Mouse (Mus musculus): ENCODE measurements at regions not wholly inside any gene's neighbourhood (a gene's known extent, or its start where the extent isn't known, plus 50 kb on each side); places are given as distances from the start of the nearest gene placed in this dataset.
A peak's percentile ranks its signal among the peaks of the same experiment; 100 is the strongest.

DNA sequence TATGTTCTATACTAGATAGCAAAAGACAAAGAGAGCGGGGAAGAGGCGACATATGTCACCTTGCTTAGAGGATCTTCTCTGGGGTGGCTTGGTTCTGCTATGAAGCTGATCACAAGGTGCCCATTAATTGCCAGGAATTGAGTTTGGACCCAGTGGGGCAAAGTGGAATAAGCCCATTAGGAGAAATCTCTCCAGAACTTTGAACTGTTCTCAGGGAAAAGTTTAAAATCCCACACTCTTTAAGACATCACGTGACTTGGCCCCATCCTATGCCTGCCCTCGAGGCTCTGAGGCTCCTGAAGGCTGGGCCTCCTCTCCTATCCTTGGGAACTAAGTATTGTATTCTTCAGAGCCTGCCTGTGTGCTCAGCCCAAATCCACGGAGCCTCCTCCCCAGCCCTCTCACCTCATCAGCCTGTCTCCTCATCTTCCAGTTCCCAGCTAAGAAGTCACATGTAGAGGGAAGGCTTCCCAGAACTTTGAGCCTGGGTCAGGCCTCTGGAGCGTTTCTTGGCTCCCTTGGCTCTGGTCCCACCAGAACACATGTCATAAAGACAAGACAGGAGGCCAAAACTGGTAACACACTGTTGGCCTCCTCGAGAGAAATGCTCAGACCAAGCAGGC, 151.5 kb upstream of the Habp2 start:
- no peak overlapping the region for H3K4me2 ChIP-seq (replicated peaks)
- no peak overlapping the region for H3K9ac ChIP-seq
- no peaks in the 10 kb centered on the region for H3K36me3 ChIP-seq (replicated peaks; ENCODE audit: control insufficient read depth, insufficient read depth)
- peaks cover 7% of the 10 kb centered on the region for H3K4me1 ChIP-seq (replicated peaks; ENCODE audit: control insufficient read depth, insufficient read depth, low read length)
- H3K27ac ChIP-seq: no peak overlapping the region
- DNase-seq (ENCODE audit: low spot score) (no peak), ATAC-seq (ENCODE audit: low FRiP score) (no peak)
- H3K9me3 ChIP-seq (ENCODE audit: control insufficient read depth, low read length): no peaks in the 10 kb centered on the region
- no peak overlapping the region for H3K4me3 ChIP-seq (replicated peaks; ENCODE audit: low read length)
- WGBS: 82% methylated on average over 7 of the region's 7 CpGs
- peaks cover 25% of the 10 kb centered on the region for H3K27me3 ChIP-seq (ENCODE audit: control insufficient read depth, insufficient read depth, low read length)

DNA sequence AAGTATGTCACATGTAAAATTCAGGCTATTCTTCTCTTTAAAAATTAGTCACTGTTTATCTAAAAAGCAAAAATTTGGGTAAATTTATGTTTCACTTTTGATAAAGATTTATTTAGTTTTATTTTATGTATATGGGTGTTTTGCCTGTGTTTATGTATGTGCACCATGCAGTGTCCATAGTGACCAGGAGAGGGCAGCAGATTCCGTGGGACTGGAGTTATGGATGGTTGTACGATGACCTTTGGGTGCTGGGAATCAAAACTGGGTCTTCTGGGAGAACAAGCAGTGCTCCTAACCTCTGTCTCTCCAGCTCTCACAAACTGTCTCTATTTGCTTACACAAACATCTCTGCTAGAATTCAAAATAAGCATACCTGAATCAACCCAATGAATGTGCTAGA, 146.4 kb upstream of the Habp2 start:
- H3K9me3 ChIP-seq (ENCODE audit: control insufficient read depth, low read length): peaks cover 12% of the 10 kb centered on the region
- ATAC-seq (ENCODE audit: low FRiP score): no peak

GRCm38 (mm10) chr19:56144221-56144620, 142.7 kb upstream of the Habp2 start:
- Histone ChIP-seq H3K9ac (no peak overlapping the region), H3K4me1 (replicated peaks; ENCODE audit: control insufficient read depth, insufficient read depth, low read length) (no peaks in the 10 kb centered on the region), H3K27me3 (ENCODE audit: control insufficient read depth, insufficient read depth, low read length) (no peaks in the 10 kb centered on the region), H3K4me3 (replicated peaks; ENCODE audit: low read length) (no peak overlapping the region), H3K9me3 (ENCODE audit: control insufficient read depth, low read length) (peaks cover 12% of the 10 kb centered on the region), H3K4me2 (replicated peaks) (no peak overlapping the region), H3K36me3 (replicated peaks; ENCODE audit: control insufficient read depth, insufficient read depth) (no peaks in the 10 kb centered on the region), H3K27ac (no peak overlapping the region)
- DNase-seq (ENCODE audit: low spot score): no peak
- ATAC-seq (ENCODE audit: low FRiP score): no peak
- WGBS: 85% methylated on average over 5 of the region's 5 CpGs

More for the DNA sequence above, 146.4 kb upstream of the Habp2 start:
- no peak for DNase-seq (ENCODE audit: low spot score)
- Histone ChIP-seq H3K4me2 (replicated peaks) (no peak overlapping the region), H3K36me3 (replicated peaks; ENCODE audit: control insufficient read depth, insufficient read depth) (no peaks in the 10 kb centered on the region), H3K27me3 (ENCODE audit: control insufficient read depth, insufficient read depth, low read length) (peaks cover 6% of the 10 kb centered on the region; the same call in 1 of the 2 replicates), H3K4me3 (replicated peaks; ENCODE audit: low read length) (no peak overlapping the region), H3K27ac (no peak overlapping the region), H3K9ac (no peak overlapping the region), H3K4me1 (replicated peaks; ENCODE audit: control insufficient read depth, insufficient read depth, low read length) (no peaks in the 10 kb centered on the region)
- 81% methylated on average over 2 of the region's 2 CpGs for WGBS

GRCm38 (mm10) chr19:56157120-56157519, 129.8 kb upstream of the Habp2 start:
- ATAC-seq (ENCODE audit: low FRiP score) (no peak), DNase-seq (ENCODE audit: low spot score) (no peak)
- Histone ChIP-seq H3K27ac (no peak overlapping the region), H3K36me3 (replicated peaks; ENCODE audit: control insufficient read depth, insufficient read depth) (no peaks in the 10 kb centered on the region), H3K4me1 (replicated peaks; ENCODE audit: control insufficient read depth, insufficient read depth, low read length) (no peaks in the 10 kb centered on the region), H3K9me3 (ENCODE audit: control insufficient read depth, low read length) (no peaks in the 10 kb centered on the region), H3K9ac (no peak overlapping the region), H3K4me2 (replicated peaks) (no peak overlapping the region), H3K27me3 (ENCODE audit: control insufficient read depth, insufficient read depth, low read length) (no peaks in the 10 kb centered on the region), H3K4me3 (replicated peaks; ENCODE audit: low read length) (no peak overlapping the region)
- WGBS: 62% methylated on average over 6 of the region's 6 CpGs

DNA sequence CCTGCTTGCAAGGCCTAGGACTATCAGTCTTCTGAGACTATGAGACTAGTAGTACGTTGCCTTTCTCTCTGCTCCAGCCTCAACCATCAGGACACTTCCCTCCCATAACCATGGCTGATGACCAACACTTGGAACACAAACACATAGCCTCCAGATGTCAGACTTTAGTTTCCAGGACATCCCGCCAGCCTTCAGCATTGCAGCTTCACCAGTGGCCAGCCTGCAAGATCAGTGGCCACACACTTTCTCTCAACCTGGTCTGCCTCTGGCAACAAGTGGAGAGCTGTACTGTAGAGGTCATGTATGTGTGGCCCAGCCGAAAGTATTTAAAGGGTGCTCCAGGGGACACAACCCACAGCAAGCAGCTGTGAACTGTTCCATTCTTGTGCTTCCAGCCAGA, 124.8 kb upstream of the Habp2 start:
- Histone ChIP-seq H3K27me3 (ENCODE audit: control insufficient read depth, insufficient read depth, low read length) (no peaks in the 10 kb centered on the region), H3K4me3 (replicated peaks; ENCODE audit: low read length) (no peak overlapping the region), H3K36me3 (replicated peaks; ENCODE audit: control insufficient read depth, insufficient read depth) (no peaks in the 10 kb centered on the region), H3K4me1 (replicated peaks; ENCODE audit: control insufficient read depth, insufficient read depth, low read length) (no peaks in the 10 kb centered on the region), H3K9me3 (ENCODE audit: control insufficient read depth, low read length) (no peaks in the 10 kb centered on the region), H3K4me2 (replicated peaks) (no peak overlapping the region), H3K27ac (no peak overlapping the region), H3K9ac (no peak overlapping the region)
- WGBS: 85% methylated on average over 3 of the region's 3 CpGs
- ATAC-seq (ENCODE audit: low FRiP score): no peak
- no peak for DNase-seq (ENCODE audit: low spot score)

DNA sequence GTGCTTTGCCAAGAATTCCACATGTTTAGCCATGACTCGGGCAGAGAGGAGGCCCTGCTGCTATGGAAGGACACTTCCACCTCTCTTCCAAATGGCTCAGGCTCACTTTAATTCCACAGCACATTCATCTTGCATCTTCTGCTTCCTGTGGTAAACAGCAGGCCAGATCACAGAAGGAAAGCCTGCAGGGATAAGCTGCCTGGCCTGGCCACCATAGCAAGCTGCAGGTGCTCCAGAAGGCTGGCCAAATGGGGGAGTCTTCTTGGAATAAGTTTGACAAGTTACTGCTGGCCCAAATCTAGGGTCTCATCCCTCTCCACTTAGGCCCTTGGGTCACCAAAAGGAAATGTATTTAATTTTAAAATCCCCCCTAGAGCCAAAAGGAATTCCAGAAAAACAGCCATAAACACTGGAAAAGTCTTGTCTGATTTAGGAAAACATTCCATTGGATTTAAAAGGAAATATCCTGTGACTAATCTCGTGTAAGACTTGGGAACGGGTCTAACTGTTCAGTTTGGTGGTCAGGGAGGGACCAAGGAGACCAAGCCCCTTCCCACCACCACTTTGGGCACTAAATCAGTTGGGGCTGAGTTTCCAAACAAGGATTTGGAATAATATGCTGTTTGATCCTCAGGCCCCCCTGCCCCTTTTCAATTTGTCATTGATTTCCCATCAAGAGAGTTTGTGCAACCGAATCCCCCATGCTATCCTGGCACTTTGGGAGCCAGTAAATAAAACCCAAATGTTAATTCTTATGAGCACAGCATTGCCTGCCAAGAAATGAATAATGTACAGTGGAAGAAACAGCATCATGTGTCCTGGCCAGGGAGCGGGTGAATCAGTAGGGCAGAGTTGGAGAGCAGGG, 117.6 kb upstream of the Habp2 start:
- DNase-seq (ENCODE audit: low spot score) (no peak), ATAC-seq (ENCODE audit: low FRiP score) (no peak)
- 80% methylated on average over 5 of the region's 5 CpGs for WGBS
- no peaks in the 10 kb centered on the region for H3K36me3 ChIP-seq (replicated peaks; ENCODE audit: control insufficient read depth, insufficient read depth)
- peaks cover 2% of the 10 kb centered on the region; the same call in 1 of the 2 replicates for H3K27me3 ChIP-seq (ENCODE audit: control insufficient read depth, insufficient read depth, low read length)
- no peak overlapping the region for H3K4me2 ChIP-seq (replicated peaks)
- H3K9ac ChIP-seq: no peak overlapping the region
- H3K4me3 ChIP-seq (replicated peaks; ENCODE audit: low read length): no peak overlapping the region
- H3K4me1 ChIP-seq (replicated peaks; ENCODE audit: control insufficient read depth, insufficient read depth, low read length): no peaks in the 10 kb centered on the region
- no peak overlapping the region for H3K27ac ChIP-seq
- H3K9me3 ChIP-seq (ENCODE audit: control insufficient read depth, low read length): no peaks in the 10 kb centered on the region; the same call in 1 of the 2 replicates

GRCm38 (mm10) chr19:56169998-56170274, 117.0 kb upstream of the Habp2 start:
- Histone ChIP-seq H3K4me1 (replicated peaks; ENCODE audit: control insufficient read depth, insufficient read depth, low read length) (no peaks in the 10 kb centered on the region), H3K4me3 (replicated peaks; ENCODE audit: low read length) (no peak overlapping the region), H3K36me3 (replicated peaks; ENCODE audit: control insufficient read depth, insufficient read depth) (no peaks in the 10 kb centered on the region), H3K27me3 (ENCODE audit: control insufficient read depth, insufficient read depth, low read length) (peaks cover 4% of the 10 kb centered on the region; the same call in 1 of the 2 replicates), H3K27ac (no peak overlapping the region), H3K9me3 (ENCODE audit: control insufficient read depth, low read length) (no peaks in the 10 kb centered on the region; the same call in 1 of the 2 replicates), H3K4me2 (replicated peaks) (no peak overlapping the region), H3K9ac (no peak overlapping the region)
- 85% methylated on average over 4 of the region's 4 CpGs for WGBS
- no peak for ATAC-seq (ENCODE audit: low FRiP score)
- no peak for DNase-seq (ENCODE audit: low spot score)

GRCm38 (mm10) chr19:56172454-56172853, 114.5 kb upstream of the Habp2 start:
- Histone ChIP-seq H3K4me2 (replicated peaks) (no peak overlapping the region), H3K27ac (no peak overlapping the region), H3K9ac (no peak overlapping the region), H3K36me3 (replicated peaks; ENCODE audit: control insufficient read depth, insufficient read depth) (no peaks in the 10 kb centered on the region), H3K4me3 (replicated peaks; ENCODE audit: low read length) (no peak overlapping the region), H3K4me1 (replicated peaks; ENCODE audit: control insufficient read depth, insufficient read depth, low read length) (no peaks in the 10 kb centered on the region), H3K9me3 (ENCODE audit: control insufficient read depth, low read length) (no peaks in the 10 kb centered on the region; the same call in 1 of the 2 replicates), H3K27me3 (ENCODE audit: control insufficient read depth, insufficient read depth, low read length) (peaks cover 4% of the 10 kb centered on the region; the same call in 1 of the 2 replicates)
- no peak for ATAC-seq (ENCODE audit: low FRiP score)
- DNase-seq (ENCODE audit: low spot score): peak; percentile 39
- 55% methylated on average over 5 of the region's 5 CpGs for WGBS

DNA sequence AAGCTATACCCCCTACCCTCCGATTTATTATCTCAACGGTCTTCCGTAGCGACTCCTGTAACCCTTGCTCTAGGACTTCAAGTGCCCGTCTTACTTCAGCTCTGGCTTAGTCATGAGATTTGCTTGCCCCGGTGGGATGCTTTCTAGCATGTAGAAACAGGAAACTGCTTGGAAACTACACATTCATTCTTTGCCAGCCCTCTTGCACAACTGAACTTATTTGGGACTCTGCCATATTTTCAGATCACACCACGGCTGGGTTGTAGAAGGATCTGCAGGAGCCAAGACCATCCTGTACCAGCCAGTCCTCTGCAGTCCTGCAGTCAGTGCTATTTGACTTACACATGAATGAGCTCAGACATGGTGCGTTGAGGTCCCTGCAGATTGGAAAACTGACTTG, 110.9 kb upstream of the Habp2 start:
- Histone ChIP-seq H3K27me3 (ENCODE audit: control insufficient read depth, insufficient read depth, low read length) (peaks cover 4% of the 10 kb centered on the region; the same call in 1 of the 2 replicates), H3K9ac (no peak overlapping the region), H3K36me3 (replicated peaks; ENCODE audit: control insufficient read depth, insufficient read depth) (no peaks in the 10 kb centered on the region), H3K4me3 (replicated peaks; ENCODE audit: low read length) (no peak overlapping the region), H3K27ac (no peak overlapping the region), H3K4me2 (replicated peaks) (no peak overlapping the region), H3K9me3 (ENCODE audit: control insufficient read depth, low read length) (no peaks in the 10 kb centered on the region), H3K4me1 (replicated peaks; ENCODE audit: control insufficient read depth, insufficient read depth, low read length) (no peaks in the 10 kb centered on the region)
- ATAC-seq (ENCODE audit: low FRiP score): no peak
- 94% methylated on average over 8 of the region's 8 CpGs for WGBS
- DNase-seq (ENCODE audit: low spot score): no peak
